Mouse (Mus musculus): ENCODE data around the gene Gm9913. TPM values are rescaled to one million over a fixed set of nuclear protein-coding genes. Genes with fewer than 3 reads are reported as not detected.

Gm9913 gene
- polyA plus RNA-seq, 1 experiment from 2014 or later = 0.22 TPM

Other genes with a start within 250 kb of the Gm9913 start
- gene Fbn1, start 2.9 kb downstream of the Gm9913 start, polyA plus RNA-seq (2014; fragmentation: Nextera tagmentation; extraction: Ambion mirVana) = 9.0 and 9.1 TPM in 2 replicates
- gene Cep152, start 120.0 kb downstream of the Gm9913 start, polyA plus RNA-seq (2014; fragmentation: Nextera tagmentation; extraction: Ambion mirVana) = 7.3 and 8.2 TPM in 2 replicates
- 281 and 308 TPM in 2 replicates for gene Eid1, start 168.0 kb downstream of the Gm9913 start, polyA plus RNA-seq (2014; fragmentation: Nextera tagmentation; extraction: Ambion mirVana)
- 0.82 and 0.92 TPM in 2 replicates for gene Shc4, start 219.1 kb downstream of the Gm9913 start, polyA plus RNA-seq (2014; fragmentation: Nextera tagmentation; extraction: Ambion mirVana)